Mouse (Mus musculus) midbrain, embryonic 15.5 days (tissue): ENCODE data around the gene Rps6kb2. TPM values are rescaled to one million over a fixed set of nuclear protein-coding genes. Genes with fewer than 3 reads are reported as not detected.

Experiments used
- ATAC-seq: fragments of 200-750 bp; cut with Nextera tagmentation; replicated peaks from 2 replicates; pipeline ENCODE4 v1.8.0; 2017; ENCODE audit warnings: moderate TSS enrichment
- H3K27ac ChIP-seq: fragments of 300-500 bp; sonication (generic); 2 replicates; pipeline ENCODE4 v1.5.1; 2015; ENCODE audit warnings: mild to moderate bottlenecking, inconsistent platforms
- H3K27me3 ChIP-seq: fragments of 300-500 bp; sonication (generic); replicated peaks from 2 replicates; pipeline ENCODE4 v1.6.1; 2015; ENCODE audit warnings: inconsistent platforms
- H3K36me3 ChIP-seq: fragments of 300-500 bp; sonication (generic); replicated peaks from 2 replicates; pipeline ENCODE4 v1.6.1; 2015; ENCODE audit warnings: inconsistent platforms
- H3K4me1 ChIP-seq: fragments of 300-500 bp; sonication (generic); 2 replicates; pipeline ENCODE4 v1.6.1; 2015; ENCODE audit warnings: inconsistent platforms
- H3K4me2 ChIP-seq: fragments of 300-500 bp; sonication (generic); 2 replicates; pipeline ENCODE4 v1.6.1; 2015; ENCODE audit warnings: inconsistent platforms, mild to moderate bottlenecking, moderate library complexity
- H3K4me3 ChIP-seq: fragments of 300-500 bp; sonication (generic); 2 replicates; pipeline ENCODE4 v1.5.1; 2015; ENCODE audit warnings: mild to moderate bottlenecking, inconsistent platforms
- H3K9ac ChIP-seq: fragments of 300-500 bp; sonication (generic); 2 replicates; pipeline ENCODE4 v1.6.1; 2015; ENCODE audit warnings: mild to moderate bottlenecking, inconsistent platforms
- H3K9me3 ChIP-seq: fragments of 300-500 bp; sonication (generic); 2 replicates; pipeline ENCODE4 v1.6.1; 2016; ENCODE audit warnings: inconsistent platforms
- WGBS: fragments of 180-500 bp; shearing (Covaris S2); methylation state at CpG from one replicate; pipeline ENCODE4 v1.1.7; 2015; ENCODE audit warnings: mixed read lengths; 5-methylcytosine and 5-hydroxymethylcytosine counted together
- polyA plus RNA-seq: library from polyadenylated mRNA; unstranded; fragments of >200 nt; fragmentation: Nextera tagmentation; extraction: Ambion mirVana; gene quantifications from 2 replicates; pipeline ENCODE4 v1.2.1, GENCODE M21; 2015

The Rps6kb2 gene
- polyA plus RNA-seq, 1 experiment from 2014 or later, result 60.7 TPM

- H3K27ac ChIP-seq, result no peak overlapping the region
- WGBS, result 98% methylated on average over 2 of the region's 2 CpGs
- H3K36me3 ChIP-seq, result peaks cover 31% of the 10 kb centered on the region
- H3K4me3 ChIP-seq, result no peak overlapping the region
- H3K4me2 ChIP-seq, result no peak overlapping the region
- H3K9me3 ChIP-seq, result no peaks in the 10 kb centered on the region
- ATAC-seq, result no peak
- no peaks in the 10 kb centered on the region for H3K27me3 ChIP-seq
- H3K9ac ChIP-seq, result no peak overlapping the region
- peaks cover 10% of the 10 kb centered on the region for H3K4me1 ChIP-seq
These were observed 44.8 kb downstream of the Rps6kb2 start for GRCm38 (mm10) chr19:4118350-4118749.

- H3K36me3 ChIP-seq, result peaks cover 42% of the 10 kb centered on the region
- ATAC-seq, result no peak
- H3K4me1 ChIP-seq, result peaks cover 10% of the 10 kb centered on the region
- no peaks in the 10 kb centered on the region for H3K27me3 ChIP-seq
- no peak overlapping the region for H3K9ac ChIP-seq
- 93% methylated on average over 7 of the region's 7 CpGs for WGBS
- no peak overlapping the region for H3K4me3 ChIP-seq
- H3K27ac ChIP-seq, result no peak overlapping the region
- H3K4me2 ChIP-seq, result no peak overlapping the region
- no peaks in the 10 kb centered on the region for H3K9me3 ChIP-seq
These were observed 46.1 kb downstream of the Rps6kb2 start for GRCm38 (mm10) chr19:4117006-4117405.

GRCm38 (mm10) chr19:4115816-4116215, 47.3 kb downstream of the Rps6kb2 start:
- ATAC-seq, result no peak
- Histone ChIP-seq H3K36me3 (peaks cover 50% of the 10 kb centered on the region), H3K4me3 (no peak overlapping the region), H3K27ac (no peak overlapping the region), H3K27me3 (no peaks in the 10 kb centered on the region), H3K9ac (no peak overlapping the region), H3K4me1 (peaks cover 10% of the 10 kb centered on the region), H3K4me2 (no peak overlapping the region), H3K9me3 (no peaks in the 10 kb centered on the region)
- WGBS, result 85% methylated on average over 11 of the region's 11 CpGs

GRCm38 (mm10) chr19:4115144-4115543, 48.0 kb downstream of the Rps6kb2 start:
- no peak overlapping the region for H3K9ac ChIP-seq
- H3K9me3 ChIP-seq, result no peaks in the 10 kb centered on the region
- no peaks in the 10 kb centered on the region for H3K27me3 ChIP-seq
- no peak overlapping the region for H3K4me3 ChIP-seq
- H3K36me3 ChIP-seq, result peaks cover 56% of the 10 kb centered on the region
- no peak for ATAC-seq
- H3K27ac ChIP-seq, result no peak overlapping the region
- no peak overlapping the region for H3K4me2 ChIP-seq
- 91% methylated on average over 10 of the region's 10 CpGs for WGBS
- H3K4me1 ChIP-seq, result peaks cover 3% of the 10 kb centered on the region; the same call in 1 of the 2 replicates

GRCm38 (mm10) chr19:4114551-4114950, 48.6 kb downstream of the Rps6kb2 start:
- Histone ChIP-seq H3K4me2 (no peak overlapping the region), H3K27ac (no peak overlapping the region), H3K4me1 (no peaks in the 10 kb centered on the region), H3K36me3 (peaks cover 58% of the 10 kb centered on the region), H3K9ac (no peak overlapping the region), H3K27me3 (no peaks in the 10 kb centered on the region), H3K9me3 (no peaks in the 10 kb centered on the region), H3K4me3 (no peak overlapping the region)
- 90% methylated on average over 10 of the region's 10 CpGs for WGBS
- no peak for ATAC-seq

- H3K4me3 ChIP-seq, result no peak overlapping the region
- no peak; the same call in 1 of the 2 replicates for ATAC-seq
- no peak overlapping the region for H3K9ac ChIP-seq
- H3K27ac ChIP-seq, result no peak overlapping the region
- no peak overlapping the region for H3K4me2 ChIP-seq
- no peaks in the 10 kb centered on the region for H3K9me3 ChIP-seq
- no peaks in the 10 kb centered on the region for H3K4me1 ChIP-seq
- peaks cover 61% of the 10 kb centered on the region for H3K36me3 ChIP-seq
- WGBS, result 75% methylated on average over 5 of the region's 5 CpGs
- no peaks in the 10 kb centered on the region for H3K27me3 ChIP-seq
These were observed 49.3 kb downstream of the Rps6kb2 start for GRCm38 (mm10) chr19:4113806-4114230.

- WGBS, result 84% methylated on average over 13 of the region's 13 CpGs
- H3K36me3 ChIP-seq, result peaks cover 61% of the 10 kb centered on the region
- no peaks in the 10 kb centered on the region for H3K9me3 ChIP-seq
- H3K9ac ChIP-seq, result no peak overlapping the region
- no peak for ATAC-seq
- H3K4me2 ChIP-seq, result no peak overlapping the region
- H3K27ac ChIP-seq, result no peak overlapping the region
- no peak overlapping the region for H3K4me3 ChIP-seq
- no peaks in the 10 kb centered on the region for H3K4me1 ChIP-seq
- H3K27me3 ChIP-seq, result no peaks in the 10 kb centered on the region
These were observed 49.9 kb downstream of the Rps6kb2 start for GRCm38 (mm10) chr19:4113186-4113805.

- no peak overlapping the region for H3K4me2 ChIP-seq
- no peak overlapping the region for H3K27ac ChIP-seq
- WGBS, result 95% methylated on average over 26 of the region's 26 CpGs
- H3K4me3 ChIP-seq, result no peak overlapping the region
- no peaks in the 10 kb centered on the region for H3K27me3 ChIP-seq
- ATAC-seq, result no peak
- no peaks in the 10 kb centered on the region for H3K9me3 ChIP-seq
- peaks cover 63% of the 10 kb centered on the region for H3K36me3 ChIP-seq
- H3K4me1 ChIP-seq, result no peaks in the 10 kb centered on the region
- no peak overlapping the region for H3K9ac ChIP-seq
These were observed 50.8 kb downstream of the Rps6kb2 start for GRCm38 (mm10) chr19:4112063-4112960.

GRCm38 (mm10) chr19:4108535-4108934, 54.6 kb downstream of the Rps6kb2 start:
- peaks cover 50% of the 10 kb centered on the region for H3K36me3 ChIP-seq

GRCm38 (mm10) chr19:4106654-4107053, 56.5 kb downstream of the Rps6kb2 start:
- H3K4me2 ChIP-seq, result no peak overlapping the region
- H3K4me1 ChIP-seq, result peaks cover 10% of the 10 kb centered on the region
- H3K9me3 ChIP-seq, result no peaks in the 10 kb centered on the region
- peaks cover 33% of the 10 kb centered on the region for H3K36me3 ChIP-seq
- no peak overlapping the region for H3K4me3 ChIP-seq
- no peak overlapping the region for H3K9ac ChIP-seq
- 92% methylated on average over 14 of the region's 14 CpGs for WGBS
- no peaks in the 10 kb centered on the region for H3K27me3 ChIP-seq
- no peak for ATAC-seq
- H3K27ac ChIP-seq, result no peak overlapping the region

More at GRCm38 (mm10) chr19:4108535-4108934, 54.6 kb downstream of the Rps6kb2 start:
- WGBS, result 89% methylated on average over 9 of the region's 9 CpGs
- no peak for ATAC-seq
- Histone ChIP-seq H3K27me3 (no peaks in the 10 kb centered on the region), H3K4me3 (no peak overlapping the region), H3K9ac (no peak overlapping the region), H3K4me2 (no peak overlapping the region), H3K27ac (no peak overlapping the region), H3K9me3 (no peaks in the 10 kb centered on the region), H3K4me1 (no peaks in the 10 kb centered on the region)

- Histone ChIP-seq H3K36me3 (peaks cover 21% of the 10 kb centered on the region; the same call in 1 of the 2 replicates), H3K27me3 (no peaks in the 10 kb centered on the region), H3K4me1 (peaks cover 23% of the 10 kb centered on the region), H3K9ac (no peak overlapping the region), H3K4me3 (no peak overlapping the region), H3K27ac (no peak overlapping the region), H3K9me3 (no peaks in the 10 kb centered on the region), H3K4me2 (no peak overlapping the region)
- no peak for ATAC-seq
- 91% methylated on average over 16 of the region's 16 CpGs for WGBS
These were observed 58.4 kb downstream of the Rps6kb2 start for GRCm38 (mm10) chr19:4104675-4105194.
